Mouse (Mus musculus): ENCODE measurements around the gene Gm49392. TPM values are rescaled to one million over a fixed set of nuclear protein-coding genes. Genes with fewer than 3 reads are reported as not detected.
"Not testable (repeated sequence)": the region's sequence is repeated elsewhere in the genome, so short reads cannot be mapped to it uniquely, and the experiment has no call there.

Gene Gm49392
- 0.48 TPM in 1 of 2 replicates, not detected in the other for polyA plus RNA-seq (2015; fragmentation: Nextera tagmentation; extraction: Ambion mirVana)

GRCm38 (mm10) chr13:60896794-60897193 is at the start of gene Gm49392:
Gm49392 (minus strand) TSS chr13:60896894.
- H3K4me1 ChIP-seq; H3K36me3 ChIP-seq; H3K9me3 ChIP-seq; ATAC-seq (ENCODE audit: extremely low read depth, insufficient number of reproducible peaks, low FRiP score, low TSS enrichment); H3K4me2 ChIP-seq; H3K4me3 ChIP-seq; H3K27me3 ChIP-seq (replicated peaks); H3K9ac ChIP-seq: not testable (repeated sequence)
- 75% methylated on average over 8 of the region's 8 CpGs for WGBS
- H3K27ac ChIP-seq (replicated peaks), result peak within 1 kb of the TSS; percentile 65

- H3K9ac ChIP-seq; H3K9me3 ChIP-seq; ATAC-seq (ENCODE audit: extremely low read depth, insufficient number of reproducible peaks, low FRiP score, low TSS enrichment); H3K4me2 ChIP-seq; H3K36me3 ChIP-seq; H3K27me3 ChIP-seq (replicated peaks); H3K27ac ChIP-seq (replicated peaks); H3K4me1 ChIP-seq; H3K4me3 ChIP-seq: not testable (repeated sequence)
- whole genome bisulfite sequencing, result 74% methylated on average over 3 of the region's 3 CpGs
Observed at GRCm38 (mm10) chr13:60941884-60942283, 45.2 kb upstream of the Gm49392 start, which contains the start of gene Tpbpa. Tpbpa (minus strand) TSS chr13:60941984.

GRCm38 (mm10) chr13:60936500-60936901 is 39.8 kb upstream of the Gm49392 start, which contains the start of the genes Gm49391 and Ctla2a:
Gm49391 (minus strand) TSS chr13:60936571.
Ctla2a (minus strand) TSS chr13:60936625.
- H3K9me3 ChIP-seq, result peaks cover 11% of the 10 kb centered on the region; the same call in 1 of the 2 replicates
- H3K4me3 ChIP-seq, result no peak within 1 kb of the TSS
- peak within 1 kb of the TSS; percentile 73 for H3K27ac ChIP-seq (replicated peaks)
- 39% methylated on average over 5 of the region's 5 CpGs for WGBS
- H3K36me3 ChIP-seq, result 0 out of 2 replicates have a peak, but pooled peaks cover 3% of the 10 kb centered on the region
- H3K4me1 ChIP-seq, result no peaks in the 10 kb centered on the region
- H3K27me3 ChIP-seq (replicated peaks), result no peaks in the 10 kb centered on the region
- ATAC-seq (ENCODE audit: extremely low read depth, insufficient number of reproducible peaks, low FRiP score, low TSS enrichment), result peak; percentile 61
- H3K4me2 ChIP-seq, result peak within 1 kb of the TSS; percentile 28
- no peak within 1 kb of the TSS for H3K9ac ChIP-seq

GRCm38 (mm10) chr13:60935490-60935889 is 38.8 kb upstream of the Gm49392 start, which contains the start of gene Gm49393:
Gm49393 (minus strand) TSS chr13:60935590.
- H3K4me2 ChIP-seq, result peak within 1 kb of the TSS; percentile 28
- ATAC-seq (ENCODE audit: extremely low read depth, insufficient number of reproducible peaks, low FRiP score, low TSS enrichment); H3K9ac ChIP-seq; H3K4me3 ChIP-seq; H3K36me3 ChIP-seq; H3K9me3 ChIP-seq; H3K4me1 ChIP-seq; H3K27me3 ChIP-seq (replicated peaks): not testable (repeated sequence)
- 46% methylated on average over 2 of the region's 2 CpGs for WGBS
- 0 out of 2 replicates have a peak within 1 kb of the TSS, but pooled peaks have one; percentile 39 for H3K27ac ChIP-seq (replicated peaks)

GRCm38 (mm10) chr13:60904780-60905179 is 8.1 kb upstream of the Gm49392 start, which contains the start of gene Tpbpb:
Tpbpb (minus strand) TSS chr13:60904880.
- H3K9ac ChIP-seq; H3K4me3 ChIP-seq; ATAC-seq (ENCODE audit: extremely low read depth, insufficient number of reproducible peaks, low FRiP score, low TSS enrichment); H3K4me1 ChIP-seq; H3K36me3 ChIP-seq; H3K27me3 ChIP-seq (replicated peaks); H3K4me2 ChIP-seq; H3K9me3 ChIP-seq; H3K27ac ChIP-seq (replicated peaks): not testable (repeated sequence)
- 77% methylated on average over 2 of the region's 2 CpGs for WGBS

- no peak within 1 kb of the TSS for H3K4me3 ChIP-seq
- H3K27me3 ChIP-seq (replicated peaks), result no peaks in the 10 kb centered on the region
- H3K27ac ChIP-seq (replicated peaks), result peak within 1 kb of the TSS; percentile 65
- H3K4me2 ChIP-seq, result no peak within 1 kb of the TSS
- no peaks in the 10 kb centered on the region for H3K4me1 ChIP-seq
- peak; percentile 68 for ATAC-seq (ENCODE audit: extremely low read depth, insufficient number of reproducible peaks, low FRiP score, low TSS enrichment)
- no peak within 1 kb of the TSS for H3K9ac ChIP-seq
- no peaks in the 10 kb centered on the region for H3K36me3 ChIP-seq
- 0 out of 2 replicates have a peak, but pooled peaks cover 2% of the 10 kb centered on the region for H3K9me3 ChIP-seq
- 41% methylated on average over 3 of the region's 3 CpGs for WGBS
Observed at GRCm38 (mm10) chr13:60897328-60897727, 634 bp upstream of the Gm49392 start, which contains the start of gene Ctla2b. Ctla2b (minus strand) TSS chr13:60897447.

- Histone ChIP-seq H3K4me1 (no peaks in the 10 kb centered on the region), H3K9me3 (0 out of 2 replicates have a peak, but pooled peaks cover 9% of the 10 kb centered on the region), H3K36me3 (no peaks in the 10 kb centered on the region), H3K27me3 (replicated peaks) (no peaks in the 10 kb centered on the region), H3K4me2 (no peak overlapping the region), H3K27ac (replicated peaks) (no peak overlapping the region), H3K4me3 (no peak overlapping the region), H3K9ac (no peak overlapping the region)
- ATAC-seq (ENCODE audit: extremely low read depth, insufficient number of reproducible peaks, low FRiP score, low TSS enrichment), result no peak
Observed at GRCm38 (mm10) chr13:60895406-60896160, 1.1 kb downstream of the Gm49392 start.

GRCm38 (mm10) chr13:60892301-60892700 is 4.4 kb downstream of the Gm49392 start:
- Histone ChIP-seq H3K9ac (no peak overlapping the region), H3K27ac (replicated peaks) (no peak overlapping the region), H3K9me3 (0 out of 2 replicates have a peak, but pooled peaks cover 13% of the 10 kb centered on the region), H3K36me3 (no peaks in the 10 kb centered on the region), H3K4me3 (no peak overlapping the region), H3K27me3 (replicated peaks) (no peaks in the 10 kb centered on the region), H3K4me2 (no peak overlapping the region), H3K4me1 (no peaks in the 10 kb centered on the region)
- WGBS, result 63% methylated on average over 1 of the region's 1 CpGs
- no peak for ATAC-seq (ENCODE audit: extremely low read depth, insufficient number of reproducible peaks, low FRiP score, low TSS enrichment)

GRCm38 (mm10) chr13:60864281-60864680 is 32.4 kb downstream of the Gm49392 start, which contains the start of gene 4930486L24Rik:
4930486L24Rik (minus strand) TSS chr13:60864475.
- no peaks in the 10 kb centered on the region for H3K4me1 ChIP-seq
- no peak within 1 kb of the TSS for H3K9ac ChIP-seq
- H3K27me3 ChIP-seq (replicated peaks), result no peaks in the 10 kb centered on the region
- ATAC-seq (ENCODE audit: extremely low read depth, insufficient number of reproducible peaks, low FRiP score, low TSS enrichment), result no peak
- no peak within 1 kb of the TSS for H3K4me3 ChIP-seq
- no peak within 1 kb of the TSS for H3K4me2 ChIP-seq
- no peaks in the 10 kb centered on the region for H3K36me3 ChIP-seq
- no peak within 1 kb of the TSS for H3K27ac ChIP-seq (replicated peaks)
- H3K9me3 ChIP-seq, result no peaks in the 10 kb centered on the region
- WGBS, result 40% methylated on average over 1 of the region's 1 CpGs

- Histone ChIP-seq H3K27ac (replicated peaks) (no peak overlapping the region; the same call in 1 of the 2 replicates), H3K36me3 (no peaks in the 10 kb centered on the region), H3K9me3 (no peaks in the 10 kb centered on the region), H3K27me3 (replicated peaks) (no peaks in the 10 kb centered on the region), H3K4me1 (no peaks in the 10 kb centered on the region), H3K4me3 (no peak overlapping the region), H3K9ac (no peak overlapping the region), H3K4me2 (no peak overlapping the region)
- ATAC-seq (ENCODE audit: extremely low read depth, insufficient number of reproducible peaks, low FRiP score, low TSS enrichment), result no peak
- WGBS, result 77% methylated on average over 4 of the region's 4 CpGs
Observed at GRCm38 (mm10) chr13:60848241-60849120, 48.2 kb downstream of the Gm49392 start.

- H3K4me2 ChIP-seq, result no peak overlapping the region
- no peaks in the 10 kb centered on the region for H3K9me3 ChIP-seq
- no peak overlapping the region for H3K4me3 ChIP-seq
- H3K27me3 ChIP-seq (replicated peaks), result no peaks in the 10 kb centered on the region
- no peak overlapping the region for H3K9ac ChIP-seq
- H3K36me3 ChIP-seq, result no peaks in the 10 kb centered on the region
- H3K27ac ChIP-seq (replicated peaks), result no peak overlapping the region
- no peak for ATAC-seq (ENCODE audit: extremely low read depth, insufficient number of reproducible peaks, low FRiP score, low TSS enrichment)
- 74% methylated on average over 8 of the region's 8 CpGs for WGBS
- H3K4me1 ChIP-seq, result no peaks in the 10 kb centered on the region
Observed at GRCm38 (mm10) chr13:60843153-60843552, 53.5 kb downstream of the Gm49392 start.
